Mouse (Mus musculus): Measurements from ENCODE around the gene Flt3l. TPM values are rescaled to one million over a fixed set of nuclear protein-coding genes. Genes with fewer than 3 reads are reported as not detected.
A peak's percentile ranks its signal among the peaks of the same experiment; 100 is the strongest.

Gene Flt3l
- polyA plus RNA-seq, 1 experiment from 2014 or later = 0.71 TPM

GRCm38 (mm10) chr7:45144368-45145174 lies 8.3 kb upstream of the Flt3l start:
- Histone ChIP-seq H3K4me3 (replicated peaks) (no peak overlapping the region), H3K27me3 (no peaks in the 10 kb centered on the region), H3K27ac (no peak overlapping the region), H3K9ac (replicated peaks) (peak overlapping the region; percentile 5; the same call in 1 of the 2 replicates), H3K4me1 (replicated peaks) (no peaks in the 10 kb centered on the region), H3K36me3 (peaks cover 74% of the 10 kb centered on the region), H3K4me2 (no peak overlapping the region), H3K9me3 (no peaks in the 10 kb centered on the region)
- WGBS = 90% methylated on average over 13 of the region's 13 CpGs
- ATAC-seq (ENCODE audit: insufficient number of reproducible peaks, insufficient read depth, low FRiP score, low TSS enrichment, low read depth) = no peak

GRCm38 (mm10) chr7:45141914-45142313 lies 5.7 kb upstream of the Flt3l start:
- H3K27ac ChIP-seq = no peak overlapping the region
- no peaks in the 10 kb centered on the region for H3K9me3 ChIP-seq
- no peak overlapping the region for H3K4me2 ChIP-seq
- H3K27me3 ChIP-seq = peaks cover 10% of the 10 kb centered on the region
- no peak overlapping the region for H3K4me3 ChIP-seq (replicated peaks)
- peaks cover 57% of the 10 kb centered on the region for H3K36me3 ChIP-seq
- no peaks in the 10 kb centered on the region for H3K4me1 ChIP-seq (replicated peaks)
- ATAC-seq (ENCODE audit: insufficient number of reproducible peaks, insufficient read depth, low FRiP score, low TSS enrichment, low read depth) = no peak
- H3K9ac ChIP-seq (replicated peaks) = no peak overlapping the region
- WGBS = 92% methylated on average over 5 of the region's 5 CpGs

- Histone ChIP-seq H3K36me3 (peaks cover 51% of the 10 kb centered on the region), H3K4me3 (replicated peaks) (no peak overlapping the region), H3K9ac (replicated peaks) (no peak overlapping the region), H3K27me3 (peaks cover 11% of the 10 kb centered on the region), H3K27ac (no peak overlapping the region), H3K4me1 (replicated peaks) (no peaks in the 10 kb centered on the region), H3K9me3 (no peaks in the 10 kb centered on the region), H3K4me2 (no peak overlapping the region)
- 86% methylated on average over 3 of the region's 3 CpGs for WGBS
- no peak for ATAC-seq (ENCODE audit: insufficient number of reproducible peaks, insufficient read depth, low FRiP score, low TSS enrichment, low read depth)
Observed at GRCm38 (mm10) chr7:45141319-45141718, 5.1 kb upstream of the Flt3l start.

- 66% methylated on average over 8 of the region's 8 CpGs for WGBS
Observed at GRCm38 (mm10) chr7:45139904-45140723, 3.9 kb upstream of the Flt3l start.

GRCm38 (mm10) chr7:45138403-45138802 lies 2.2 kb upstream of the Flt3l start:
- ATAC-seq (ENCODE audit: insufficient number of reproducible peaks, insufficient read depth, low FRiP score, low TSS enrichment, low read depth) = no peak
- Histone ChIP-seq H3K4me3 (replicated peaks) (no peak overlapping the region), H3K4me1 (replicated peaks) (peaks cover 10% of the 10 kb centered on the region), H3K9ac (replicated peaks) (0 out of 2 replicates have a peak overlapping the region, but pooled peaks have one; percentile 9), H3K36me3 (peaks cover 22% of the 10 kb centered on the region), H3K27ac (no peak overlapping the region), H3K27me3 (peaks cover 28% of the 10 kb centered on the region), H3K4me2 (no peak overlapping the region), H3K9me3 (peaks cover 1% of the 10 kb centered on the region; the same call in 1 of the 2 replicates)
- WGBS = 81% methylated on average over 1 of the region's 1 CpGs

More at GRCm38 (mm10) chr7:45139904-45140723, 3.9 kb upstream of the Flt3l start:
- no peak overlapping the region for H3K4me3 ChIP-seq (replicated peaks)
- no peaks in the 10 kb centered on the region for H3K9me3 ChIP-seq
- no peak overlapping the region for H3K9ac ChIP-seq (replicated peaks)
- H3K27me3 ChIP-seq = peaks cover 19% of the 10 kb centered on the region
- H3K4me2 ChIP-seq = no peak overlapping the region
- no peak overlapping the region for H3K27ac ChIP-seq
- peaks cover 5% of the 10 kb centered on the region for H3K4me1 ChIP-seq (replicated peaks)
- no peak for ATAC-seq (ENCODE audit: insufficient number of reproducible peaks, insufficient read depth, low FRiP score, low TSS enrichment, low read depth)
- peaks cover 39% of the 10 kb centered on the region for H3K36me3 ChIP-seq

GRCm38 (mm10) chr7:45137171-45138006 lies 1.2 kb upstream of the Flt3l start:
- Histone ChIP-seq H3K9ac (replicated peaks) (no peak overlapping the region), H3K4me3 (replicated peaks) (no peak overlapping the region), H3K27ac (no peak overlapping the region), H3K4me1 (replicated peaks) (peaks cover 10% of the 10 kb centered on the region), H3K27me3 (peaks cover 28% of the 10 kb centered on the region), H3K4me2 (no peak overlapping the region), H3K9me3 (peaks cover 4% of the 10 kb centered on the region; the same call in 1 of the 2 replicates), H3K36me3 (peaks cover 12% of the 10 kb centered on the region)
- WGBS = 86% methylated on average over 12 of the region's 12 CpGs
- ATAC-seq (ENCODE audit: insufficient number of reproducible peaks, insufficient read depth, low FRiP score, low TSS enrichment, low read depth) = no peak

- Histone ChIP-seq H3K9me3 (peaks cover 4% of the 10 kb centered on the region; the same call in 1 of the 2 replicates), H3K4me2 (peak overlapping the region; percentile 69), H3K9ac (replicated peaks) (no peak overlapping the region), H3K36me3 (no peaks in the 10 kb centered on the region), H3K27me3 (peaks cover 28% of the 10 kb centered on the region), H3K4me1 (replicated peaks) (peaks cover 10% of the 10 kb centered on the region), H3K4me3 (replicated peaks) (peak overlapping the region; percentile 49; the same call in 1 of the 2 replicates), H3K27ac (no peak overlapping the region)
- 69% methylated on average over 3 of the region's 3 CpGs for WGBS
- no peak for ATAC-seq (ENCODE audit: insufficient number of reproducible peaks, insufficient read depth, low FRiP score, low TSS enrichment, low read depth)
Observed at GRCm38 (mm10) chr7:45135370-45135769, 862 bp downstream of the Flt3l start.

- Histone ChIP-seq H3K27ac (no peak overlapping the region), H3K4me3 (replicated peaks) (no peak overlapping the region)
Observed at GRCm38 (mm10) chr7:45134544-45135026, 1.6 kb downstream of the Flt3l start.

GRCm38 (mm10) chr7:45133446-45134159 lies 2.6 kb downstream of the Flt3l start:
- H3K9ac ChIP-seq (replicated peaks) = no peak overlapping the region
- H3K27ac ChIP-seq = no peak overlapping the region
- H3K9me3 ChIP-seq = peaks cover 4% of the 10 kb centered on the region; the same call in 1 of the 2 replicates
- peaks cover 19% of the 10 kb centered on the region for H3K4me1 ChIP-seq (replicated peaks)
- WGBS = 72% methylated on average over 8 of the region's 8 CpGs
- H3K36me3 ChIP-seq = no peaks in the 10 kb centered on the region
- H3K27me3 ChIP-seq = peaks cover 28% of the 10 kb centered on the region
- H3K4me2 ChIP-seq = no peak overlapping the region
- no peak overlapping the region for H3K4me3 ChIP-seq (replicated peaks)
- ATAC-seq (ENCODE audit: insufficient number of reproducible peaks, insufficient read depth, low FRiP score, low TSS enrichment, low read depth) = no peak

More at GRCm38 (mm10) chr7:45134544-45135026, 1.6 kb downstream of the Flt3l start:
- Histone ChIP-seq H3K27me3 (peaks cover 28% of the 10 kb centered on the region), H3K4me2 (no peak overlapping the region), H3K4me1 (replicated peaks) (peaks cover 17% of the 10 kb centered on the region), H3K36me3 (no peaks in the 10 kb centered on the region), H3K9ac (replicated peaks) (no peak overlapping the region), H3K9me3 (peaks cover 4% of the 10 kb centered on the region; the same call in 1 of the 2 replicates)
- WGBS = 5% methylated on average over 12 of the region's 12 CpGs
- ATAC-seq (ENCODE audit: insufficient number of reproducible peaks, insufficient read depth, low FRiP score, low TSS enrichment, low read depth) = peak; percentile 39; the same call in 1 of the 2 replicates

- H3K9ac ChIP-seq (replicated peaks) = no peak overlapping the region
- H3K4me1 ChIP-seq (replicated peaks) = peaks cover 27% of the 10 kb centered on the region
- peaks cover 18% of the 10 kb centered on the region for H3K27me3 ChIP-seq
- no peak overlapping the region for H3K27ac ChIP-seq
- H3K4me2 ChIP-seq = no peak overlapping the region
- no peak overlapping the region for H3K4me3 ChIP-seq (replicated peaks)
- H3K36me3 ChIP-seq = peaks cover 6% of the 10 kb centered on the region
- ATAC-seq (ENCODE audit: insufficient number of reproducible peaks, insufficient read depth, low FRiP score, low TSS enrichment, low read depth) = no peak
- WGBS = 82% methylated on average over 11 of the region's 11 CpGs
- H3K9me3 ChIP-seq = peaks cover 4% of the 10 kb centered on the region; the same call in 1 of the 2 replicates
Observed at GRCm38 (mm10) chr7:45131850-45132249, 4.4 kb downstream of the Flt3l start.
